ENCODE assay signal across 7 mouse cellular contexts in genomic region chr1:193315705-193316357, GRCm38 (mm10). TPM values are rescaled to one million over a fixed set of nuclear protein-coding genes. Genes with fewer than 3 reads are reported as not detected.
DNase-seq lines count a peak whose midpoint lies in the region; ATAC-seq and TF ChIP-seq lines count a peak whose summit lies in the region.

No protein-coding gene starts in this region.

- no peak for DNase-seq in spleen, adult 2 months (ENCODE audit: low read depth in 1 of 2, low spot score in 2 of 2)
- DNase-seq in spleen, postnatal 4 days (ENCODE audit: low spot score in 2 of 2): no peak
- peak; percentile 85 to 88 for DNase-seq in cerebellum, postnatal 25 days
- peak; percentile 73 to 86 for DNase-seq in kidney, postnatal 36 days
- peak; percentile 73 for DNase-seq in ovary, postnatal 36 days (ENCODE audit: low spot score)
- DNase-seq in spleen, adult 12 weeks (ENCODE audit: low spot score): no peak

- no peak overlapping the region for H3K4me3 ChIP-seq in spleen, adult 2 months (ENCODE audit: extremely low read depth, insufficient read depth, insufficient read length)
- H3K4me3 ChIP-seq in heart, embryonic 13.5 days: no peak overlapping the region

- no peak for TF ChIP-seq CTCF in spleen, adult 2 months (IDR thresholded peaks at IDR 0.05; ENCODE audit: extremely low read depth, insufficient read depth, insufficient read length, insufficient replicate concordance)

- no peaks in the 10 kb centered on the region for H3K27me3 ChIP-seq in spleen, adult 2 months (ENCODE audit: control insufficient read depth, insufficient read depth, low read length)
- no peaks in the 10 kb centered on the region for H3K27me3 ChIP-seq in heart, embryonic 13.5 days (replicated peaks)

- H3K4me2 ChIP-seq in heart, embryonic 13.5 days: no peak overlapping the region

- no peaks in the 10 kb centered on the region for H3K36me3 ChIP-seq in spleen, adult 2 months (ENCODE audit: control insufficient read depth, insufficient read depth, low read length)
- H3K36me3 ChIP-seq in heart, embryonic 13.5 days: no peaks in the 10 kb centered on the region

- peak overlapping the region; percentile 60; the same call in 1 of the 2 replicates for H3K9ac ChIP-seq in heart, embryonic 13.5 days

- no peaks in the 10 kb centered on the region for H3K9me3 ChIP-seq in heart, embryonic 13.5 days

- H3K27ac ChIP-seq in spleen, adult 2 months (ENCODE audit: insufficient read depth, low read length): 0 out of 2 replicates have a peak overlapping the region, but pooled peaks have one; percentile 39
- H3K27ac ChIP-seq in heart, embryonic 13.5 days (replicated peaks): peak overlapping the region; percentile 96

- ATAC-seq in heart, embryonic 13.5 days (ENCODE audit: extremely low read depth, insufficient number of reproducible peaks, low FRiP score, low TSS enrichment): peak; percentile 40; the same call in 1 of the 2 replicates

- 76% methylated on average over 5 of the region's 5 CpGs for WGBS in spleen, adult 2 months
- 19% methylated on average over 5 of the region's 5 CpGs for WGBS in heart, embryonic 13.5 days

- no peak for TF ChIP-seq POLR2A in spleen, adult 2 months (IDR thresholded peaks at IDR 0.05; ENCODE audit: low read depth, low read length)

- H3K4me1 ChIP-seq in spleen, adult 2 months (ENCODE audit: control insufficient read depth, insufficient read depth, insufficient read length): no peaks in the 10 kb centered on the region
- H3K4me1 ChIP-seq in heart, embryonic 13.5 days: peaks cover 65% of the 10 kb centered on the region

RNA-seq across cellular contexts. Expression of gene G0s2, which starts 42.8 kb away (rescaled TPM):
- polyA plus RNA-seq in spleen, adult 2 months (2012; rRNA removed): 60.8 and 66.5 TPM in 2 replicates
- 50.8 and 60.1 TPM in 2 replicates for polyA plus RNA-seq in heart, embryonic 13.5 days (2015; fragmentation: Nextera tagmentation; extraction: Ambion mirVana)

RNA-seq across cellular contexts. Expression of gene Hsd11b1, which starts 52.0 kb away (rescaled TPM):
- 32.9 and 33.5 TPM in 2 replicates for polyA plus RNA-seq in spleen, adult 2 months (2012; rRNA removed)
- polyA plus RNA-seq in heart, embryonic 13.5 days (2015; fragmentation: Nextera tagmentation; extraction: Ambion mirVana): 1.3 and 1.9 TPM in 2 replicates

RNA-seq across cellular contexts. Expression of gene Camk1g, which starts 54.3 kb away (rescaled TPM):
- polyA plus RNA-seq in spleen, adult 2 months (2012; rRNA removed): 0.12 and 0.26 TPM in 2 replicates
- polyA plus RNA-seq in heart, embryonic 13.5 days (2015; fragmentation: Nextera tagmentation; extraction: Ambion mirVana): 7.5 and 8.3 TPM in 2 replicates

Comparison
In these comparisons a context has a peak if more than half of its experiments do, and no peak if none do; other contexts are left out.
1. DNase-seq: peak in cerebellum, postnatal 25 days (2 of 2), kidney, postnatal 36 days (2 of 2) and ovary, postnatal 36 days (single experiment); none in spleen, adult 2 months (0 of 2), spleen, postnatal 4 days (0 of 2) and spleen, adult 12 weeks (single experiment).
2. RNA of gene Hsd11b1, which starts 52.0 kb away (polyA plus RNA-seq): 32.9 to 33.5 TPM in spleen, adult 2 months; 1.3 to 1.9 TPM in heart, embryonic 13.5 days; every median in the first group is over 10 times any median in the second.